Mouse (Mus musculus) adrenal gland, postnatal 10 days (tissue): Measurements from ENCODE around the gene Rab23. TPM values are rescaled to one million over a fixed set of nuclear protein-coding genes. Genes with fewer than 3 reads are reported as not detected.
"Not testable (repeated sequence)": the region's sequence is repeated elsewhere in the genome, so short reads cannot be mapped to it uniquely, and the experiment has no call there.

Source experiments
- DNase-seq: peaks from one replicate; pipeline ENCODE4 v3.0.0; 2021; ENCODE audit warnings: mixed read lengths
- total RNA-seq, 2 experiments: library from RNA; stranded (reverse); gene quantifications; 2 replicates each; pipeline ENCODE4 v1.2.3; 2021

Gene Rab23
- total RNA-seq, 2 experiments from 2014 or later = 11.6 to 14.6 TPM

DNA sequence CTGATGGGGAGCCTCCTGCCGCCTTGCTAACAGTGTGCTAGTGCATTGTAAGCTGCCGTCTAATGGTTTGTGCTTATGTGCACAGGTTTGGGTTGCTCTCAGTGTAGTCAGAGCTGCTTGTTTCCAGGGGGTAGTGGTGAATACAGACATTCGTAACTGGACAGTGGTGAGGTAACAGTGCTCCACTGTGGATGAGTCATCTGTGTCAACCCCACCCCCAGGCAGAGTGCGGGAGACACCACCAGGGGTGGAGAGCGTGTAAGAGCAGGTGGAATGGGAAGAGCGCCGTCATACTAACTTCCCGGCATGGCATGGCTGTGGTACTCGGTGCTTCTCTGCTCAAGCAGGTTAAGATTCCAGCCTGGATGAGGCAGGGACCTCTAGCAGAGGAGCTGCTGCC lies 13.4 kb downstream of the Rab23 start:
- no peak for DNase-seq

DNA sequence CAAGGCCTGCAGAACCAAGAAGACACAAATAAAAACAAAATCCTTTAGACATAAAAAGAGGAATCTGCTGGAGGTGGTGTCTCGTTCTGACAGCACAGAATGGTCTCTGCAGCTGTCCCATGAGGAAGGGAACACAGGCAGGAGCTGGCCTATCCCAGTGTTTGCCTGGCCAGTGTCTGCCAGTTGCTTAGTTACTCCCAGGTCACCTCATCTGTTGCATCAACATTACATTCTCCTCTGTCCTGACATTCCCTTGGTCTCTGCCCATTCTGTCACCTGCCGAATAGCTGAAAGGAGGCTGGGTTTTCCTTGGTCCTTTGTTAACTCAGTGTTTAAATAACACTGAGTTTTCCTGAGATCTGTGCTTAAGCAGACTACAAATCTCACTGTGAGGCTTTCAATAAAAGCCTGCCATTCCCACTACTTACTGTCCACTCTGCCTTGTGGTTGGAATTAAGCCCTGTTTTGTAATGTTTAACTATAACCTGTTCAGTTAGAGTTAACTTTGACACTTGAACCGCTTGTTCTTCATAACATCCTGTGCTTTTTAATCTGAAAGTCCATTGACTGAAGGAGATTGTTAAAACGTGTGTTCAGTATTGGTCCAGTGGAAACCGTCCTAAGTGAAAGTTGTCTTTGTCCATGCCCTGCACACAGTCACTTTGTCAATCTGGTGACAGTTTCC lies 14.5 kb downstream of the Rab23 start:
- no peak for DNase-seq

DNA sequence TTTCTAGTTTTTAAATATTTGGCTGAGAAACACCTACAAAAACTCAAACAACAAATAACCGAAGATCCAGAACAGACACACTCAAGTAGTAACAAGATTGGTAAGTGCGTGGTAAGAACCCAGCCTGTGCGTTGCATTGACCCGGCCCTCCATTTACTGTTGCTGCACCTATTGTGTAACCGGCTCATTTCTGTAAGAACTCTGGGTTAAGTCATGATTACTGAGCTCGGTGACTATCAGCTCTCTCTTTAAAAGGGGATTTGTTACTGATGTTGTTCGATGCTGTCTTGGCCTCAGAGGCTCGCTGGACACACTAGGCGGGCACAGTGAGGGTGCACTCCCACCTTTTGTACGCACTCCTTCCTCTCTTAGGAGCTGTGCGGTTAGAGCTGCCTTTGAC lies 18.6 kb downstream of the Rab23 start:
- DNase-seq = no peak

DNA sequence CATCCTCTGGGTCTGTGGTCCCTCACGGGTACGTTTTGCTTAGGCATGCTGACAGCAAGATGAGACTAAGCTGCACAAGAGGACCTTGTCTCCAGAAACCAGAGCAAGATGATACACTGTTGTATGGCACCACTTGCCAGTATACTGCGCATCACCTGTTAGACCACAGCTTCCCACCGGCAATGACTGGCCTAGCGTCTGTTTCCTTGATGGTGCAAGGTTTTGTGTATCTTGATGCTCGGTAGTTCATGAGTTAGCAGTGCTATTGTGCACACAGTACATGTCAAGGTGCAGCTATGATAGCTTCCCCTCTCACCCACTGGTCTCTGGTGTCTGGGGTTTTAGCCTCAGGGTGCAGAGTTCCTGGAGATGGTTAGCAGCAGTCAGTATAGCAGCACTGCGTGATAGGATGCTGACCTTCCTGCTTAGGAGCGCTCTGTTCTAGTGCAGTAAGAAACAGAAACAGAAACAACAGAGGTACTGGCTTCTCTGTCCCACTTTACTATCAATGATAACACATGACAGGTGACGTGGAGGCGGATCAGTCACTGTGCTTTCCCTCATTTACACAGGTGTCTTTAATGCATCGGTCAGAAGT lies 19.1 kb downstream of the Rab23 start:
- DNase-seq = no peak

DNA sequence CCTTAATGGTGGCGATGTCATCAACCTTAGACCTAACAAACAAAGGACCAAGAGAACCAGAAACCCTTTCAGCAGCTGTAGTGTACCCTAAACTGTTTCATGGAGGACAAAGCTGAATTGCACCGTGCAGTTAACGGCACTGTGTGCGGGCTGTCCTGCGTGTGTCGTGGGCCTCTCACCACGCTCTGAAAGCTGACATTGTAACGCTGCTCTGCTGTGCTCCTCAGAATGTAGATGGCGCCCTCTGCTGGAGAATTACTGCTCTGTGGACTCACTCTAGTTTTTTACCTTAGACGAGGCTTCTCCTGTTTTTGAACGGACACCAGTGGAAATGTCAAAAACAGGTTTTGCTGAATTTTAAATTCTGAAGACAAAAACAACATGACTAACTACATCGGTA lies 19.6 kb downstream of the Rab23 start:
- peak; percentile 89 for DNase-seq

DNA sequence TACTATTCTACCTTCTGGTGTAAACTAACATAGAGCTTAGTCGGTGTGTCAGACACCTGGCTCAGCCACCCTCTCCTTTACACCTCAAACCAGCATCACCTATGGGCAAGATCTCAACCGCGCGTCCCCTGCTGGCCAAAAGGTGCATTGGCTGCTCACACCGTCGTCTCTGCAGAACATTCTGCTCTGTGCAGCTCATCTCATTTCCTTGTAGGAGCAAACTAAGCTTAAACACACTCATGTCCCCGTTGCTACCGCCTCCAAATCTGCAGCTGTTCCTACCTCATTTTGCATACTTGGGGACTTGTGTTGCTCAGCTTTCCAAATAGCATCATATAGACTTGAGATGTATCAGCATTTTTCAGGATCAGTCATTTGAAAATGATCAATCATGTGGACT lies 23.2 kb downstream of the Rab23 start:
- DNase-seq = peak; percentile 40

DNA sequence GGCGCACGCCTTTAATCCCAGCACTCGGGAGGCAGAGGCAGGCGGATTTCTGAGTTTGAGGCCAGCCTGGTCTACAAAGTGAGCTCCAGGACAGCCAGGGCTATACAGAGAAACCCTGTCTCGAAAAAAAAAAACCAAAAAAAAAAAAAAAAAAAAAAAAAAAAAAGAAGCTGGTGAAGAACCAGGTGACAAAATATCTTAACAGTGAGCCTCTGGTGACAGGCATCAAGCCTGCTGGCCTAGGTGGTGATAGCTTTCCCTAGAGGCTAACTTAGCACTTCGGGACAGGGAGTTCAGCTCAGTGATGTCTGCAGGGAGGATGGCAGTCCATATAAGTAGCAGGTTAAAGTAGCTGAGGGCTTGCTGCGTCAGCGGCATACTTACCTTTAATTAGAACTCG lies 25.1 kb downstream of the Rab23 start:
- DNase-seq = not testable (repeated sequence)

DNA sequence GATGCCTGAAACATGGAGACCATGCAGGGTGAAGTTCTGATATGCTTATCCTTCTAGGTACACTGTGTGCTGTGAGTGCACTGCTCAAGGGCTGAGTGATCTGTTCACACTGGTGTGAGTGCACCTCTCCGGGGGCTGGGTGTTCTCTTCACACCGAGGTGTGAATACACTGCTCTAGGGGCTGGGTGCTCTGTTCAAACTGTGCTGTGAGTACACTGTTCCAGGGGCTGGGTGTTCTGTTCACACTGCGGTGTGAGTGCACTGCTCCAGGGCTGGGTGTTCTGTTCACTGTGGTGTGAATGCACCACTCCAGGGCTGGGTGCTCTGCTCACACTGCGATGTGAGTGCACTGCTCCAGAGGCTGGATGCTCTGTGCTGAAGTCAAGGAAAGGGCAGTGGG lies 26.2 kb downstream of the Rab23 start:
- DNase-seq = no peak

DNA sequence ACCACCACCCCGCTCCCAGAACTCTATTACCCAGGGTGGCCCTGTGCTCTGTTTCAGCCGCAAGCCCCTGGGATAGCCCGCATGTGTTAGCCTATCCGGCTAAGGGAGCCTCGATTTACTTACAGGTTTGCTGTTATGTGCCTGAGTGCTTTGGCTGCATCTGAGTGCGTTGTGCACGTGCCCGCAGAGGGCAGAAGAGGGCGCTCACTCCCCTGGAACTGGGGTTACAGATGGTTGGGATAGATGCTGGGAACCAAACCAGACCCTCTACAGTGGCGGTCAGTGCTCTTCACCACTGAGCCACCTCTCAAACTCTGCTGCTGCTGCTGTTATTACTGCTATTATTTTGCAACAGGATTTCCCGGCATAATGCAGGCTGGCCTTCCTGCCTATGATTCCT lies 29.4 kb downstream of the Rab23 start:
- no peak for DNase-seq

DNA sequence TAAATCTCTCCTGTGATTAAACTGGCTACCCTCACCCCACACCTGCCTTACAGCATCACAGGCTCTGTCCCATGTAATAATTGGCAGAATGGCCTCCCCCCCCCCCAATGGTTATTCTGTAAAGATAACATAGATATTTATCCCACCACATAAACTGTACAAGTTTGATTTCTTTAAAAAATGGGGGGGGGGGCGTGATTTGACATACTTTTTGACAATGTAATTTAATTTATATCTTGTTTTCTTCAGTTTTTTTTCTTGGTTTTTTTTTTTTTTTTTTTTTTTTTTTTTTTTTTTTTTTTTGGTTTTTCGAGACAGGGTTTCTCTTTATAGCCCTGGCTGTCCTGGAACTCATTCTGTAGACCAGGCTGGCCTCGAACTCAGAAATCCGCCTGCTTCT lies 30.0 kb downstream of the Rab23 start:
- DNase-seq = not testable (repeated sequence)

DNA sequence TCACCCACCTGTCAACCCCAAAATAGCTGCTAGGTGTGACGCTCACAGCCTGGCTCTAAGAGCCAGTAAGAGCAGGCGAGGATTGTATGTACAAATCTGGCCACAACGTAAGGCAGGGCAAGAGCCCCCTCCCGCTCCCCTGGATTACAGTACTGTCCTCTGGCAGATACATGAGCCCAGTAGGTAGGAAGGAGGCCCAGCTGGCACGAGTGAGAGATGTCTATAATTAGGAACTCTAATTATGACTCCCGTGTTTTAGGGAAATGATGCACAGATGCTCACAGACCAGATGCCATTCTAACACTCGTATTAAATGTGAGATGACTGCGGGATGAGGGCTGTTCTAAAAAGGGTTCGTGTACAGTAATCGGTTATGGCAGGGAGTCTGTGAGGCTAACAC lies 31.6 kb downstream of the Rab23 start:
- DNase-seq = no peak

DNA sequence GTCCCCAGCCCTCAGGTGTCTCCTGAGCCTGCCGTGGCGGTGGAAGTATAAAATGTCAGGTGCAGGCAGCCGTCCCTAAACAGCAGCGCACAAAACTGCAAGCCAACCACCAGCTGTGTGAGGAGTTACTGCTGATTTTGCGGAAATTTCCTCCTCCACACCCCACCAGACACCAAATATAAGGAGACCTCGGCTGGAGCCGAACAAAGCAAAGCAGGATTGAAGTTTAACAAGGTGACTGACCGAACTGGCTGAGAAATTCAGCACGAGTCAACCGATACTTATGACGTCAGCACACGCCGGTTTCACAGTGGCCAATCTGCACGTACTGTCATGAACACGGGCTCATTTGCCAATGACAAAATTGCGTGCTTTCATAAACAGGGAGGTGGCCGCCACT lies 34.4 kb downstream of the Rab23 start:
- DNase-seq = no peak

DNA sequence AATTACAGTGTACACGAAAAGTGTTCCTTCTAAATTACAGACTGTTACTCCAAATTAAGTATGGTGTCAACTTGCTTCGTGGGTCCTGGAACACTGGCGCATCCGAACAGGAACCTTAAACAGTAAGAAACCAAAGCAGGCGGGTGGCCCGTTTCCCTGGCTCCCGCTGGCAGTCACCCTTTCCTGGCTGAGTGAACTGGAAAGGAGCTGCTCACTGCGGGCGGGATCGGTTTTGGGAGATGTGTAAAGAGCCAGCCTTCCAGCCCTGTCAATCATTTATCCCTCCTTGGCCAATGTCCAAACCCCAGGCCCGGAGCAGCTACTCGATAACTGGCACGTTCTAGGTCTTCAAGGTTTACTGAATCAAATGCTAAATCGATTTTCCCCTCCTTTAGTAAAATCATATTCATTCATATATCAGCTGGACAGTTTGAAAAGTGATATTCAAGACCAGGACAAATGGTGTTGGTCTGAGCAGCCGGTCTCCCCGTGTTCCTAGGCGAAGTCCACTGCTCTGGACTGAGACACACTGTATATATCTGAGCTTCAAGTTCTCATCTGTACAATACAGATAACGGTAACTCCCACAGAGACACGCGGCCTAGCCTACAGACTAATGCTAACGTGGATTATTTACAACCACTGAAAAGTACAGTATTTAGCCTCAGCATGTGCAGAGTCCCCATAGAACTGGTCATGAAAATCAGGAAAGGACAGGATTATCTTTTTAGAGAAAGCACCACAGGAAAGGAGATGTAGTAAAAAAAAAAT lies 35.5 kb downstream of the Rab23 start:
- no peak for DNase-seq

DNA sequence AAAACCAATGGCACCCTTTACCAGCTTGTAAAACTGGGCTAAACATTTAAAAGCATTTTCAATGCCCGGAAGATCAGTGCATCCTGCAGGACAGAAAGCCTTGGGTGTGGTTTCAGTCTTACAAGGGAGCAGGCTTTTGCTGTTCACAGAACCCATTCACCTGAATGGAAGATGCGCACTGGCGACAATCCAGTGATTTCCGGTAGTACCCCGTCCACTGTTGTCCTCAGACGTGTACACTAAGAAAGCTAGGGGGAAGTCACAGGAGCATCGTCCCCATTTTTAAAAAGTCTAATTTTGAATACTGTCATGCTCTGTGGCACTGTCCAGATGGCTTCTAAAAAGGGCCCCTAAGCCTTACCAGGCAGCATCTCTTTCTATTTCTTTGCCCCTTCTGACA lies 36.1 kb downstream of the Rab23 start:
- DNase-seq = no peak

DNA sequence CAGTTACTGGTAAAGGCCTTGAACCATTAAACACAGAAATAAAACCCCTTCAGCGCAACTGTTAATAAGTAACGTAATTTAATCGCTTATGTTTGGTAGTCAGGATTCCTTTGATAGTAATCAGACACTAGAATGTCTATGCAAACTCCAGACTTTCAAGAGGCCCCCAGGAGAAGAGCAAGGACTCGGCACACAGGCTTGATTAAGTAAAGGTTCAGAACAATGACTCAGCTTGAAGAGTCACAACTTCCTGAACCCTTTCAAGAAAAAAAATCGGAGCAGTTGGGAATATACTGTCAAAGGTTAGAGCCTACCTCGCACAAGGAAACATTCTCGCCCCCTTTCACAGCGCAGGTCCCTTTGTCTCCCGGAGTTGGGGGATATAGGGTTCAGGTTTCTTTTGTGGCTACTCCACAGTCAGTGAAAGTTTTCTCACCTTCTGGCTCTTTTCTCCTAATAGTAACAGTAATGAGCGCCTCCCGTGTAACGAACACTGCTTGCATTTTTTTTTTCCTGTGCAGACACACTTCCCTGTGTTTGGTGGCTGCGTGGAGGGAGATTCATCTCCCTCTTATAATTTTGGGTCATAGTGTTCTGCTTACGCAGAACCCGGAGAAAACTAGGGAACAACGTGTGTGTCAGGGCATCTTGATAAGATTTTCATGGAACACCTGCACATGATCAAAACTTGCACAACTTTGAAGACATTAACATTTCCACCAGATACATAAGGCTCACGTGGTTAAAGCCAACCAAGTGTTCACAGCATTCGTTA lies 36.8 kb downstream of the Rab23 start:
- DNase-seq = no peak

DNA sequence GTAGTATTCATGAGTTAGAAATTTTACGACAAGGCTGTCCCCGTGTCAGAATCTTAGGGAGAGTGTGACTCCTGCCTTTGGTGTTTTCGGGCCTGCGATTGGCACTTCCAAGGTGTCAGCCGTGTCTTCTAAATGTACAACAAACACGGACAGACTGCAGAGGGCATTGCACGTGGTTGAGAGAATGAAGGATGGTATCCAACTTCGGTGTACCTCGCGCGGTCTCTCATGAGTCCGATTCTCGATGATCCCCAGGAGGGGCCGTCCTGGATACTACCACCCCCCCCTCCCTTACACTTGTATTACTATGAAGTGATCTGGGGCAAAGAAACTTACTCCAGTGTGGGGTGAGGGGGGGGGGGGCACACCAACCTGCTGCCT lies 37.3 kb downstream of the Rab23 start:
- DNase-seq = peak; percentile 21

DNA sequence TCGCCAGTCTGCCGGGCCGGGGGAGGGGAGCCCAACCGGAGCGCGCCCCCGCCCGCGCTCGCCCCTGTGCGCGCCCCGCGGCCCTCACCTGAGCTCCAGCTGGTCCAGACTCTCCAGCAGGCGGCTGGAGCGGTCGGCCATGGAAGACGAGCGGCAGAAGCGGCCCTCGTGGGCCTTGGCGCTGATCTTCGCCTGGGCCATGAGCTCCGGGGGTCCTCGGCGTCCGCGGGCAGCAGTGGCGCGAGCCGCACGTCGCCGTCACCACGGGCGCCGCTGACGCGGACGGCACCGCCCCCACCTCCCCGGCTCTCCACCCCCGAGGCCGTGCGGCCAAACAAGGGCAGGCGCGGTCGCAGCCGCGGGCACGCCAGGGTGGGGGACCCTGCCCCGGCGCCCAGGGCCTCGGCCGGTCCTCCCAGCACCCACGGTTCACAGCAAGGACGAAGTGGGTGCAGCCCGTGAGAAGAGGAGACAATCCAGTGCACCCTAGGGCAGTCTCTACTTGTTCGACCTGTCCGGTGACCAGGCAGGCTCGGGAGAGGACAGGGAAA lies 37.9 kb downstream of the Rab23 start, which contains the start of gene Bag2:
Bag2 (minus strand) TSS at position 305 of the 551 bp plus-strand sequence.
- DNase-seq = peak; percentile 85

DNA sequence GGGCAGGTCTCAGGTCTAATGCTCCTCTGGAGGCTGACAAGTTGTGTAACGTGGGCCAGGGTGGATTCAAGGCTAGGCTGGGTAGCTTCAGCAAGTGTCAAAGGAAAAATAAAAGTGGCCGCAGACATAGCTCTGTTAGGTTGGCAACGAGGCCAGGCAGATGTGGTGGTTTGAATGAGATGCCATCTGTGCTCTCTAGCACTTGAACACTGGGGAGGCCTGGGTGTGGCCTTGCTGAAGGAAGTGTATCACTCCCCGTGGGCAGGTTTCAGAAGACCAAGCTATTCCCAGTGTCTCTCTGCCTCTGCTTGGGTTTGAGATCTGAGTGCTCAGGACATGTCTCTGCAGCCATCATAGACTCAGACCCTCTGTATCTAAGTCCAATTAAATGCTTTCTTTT lies 38.8 kb downstream of the Rab23 start:
- no peak for DNase-seq

DNA sequence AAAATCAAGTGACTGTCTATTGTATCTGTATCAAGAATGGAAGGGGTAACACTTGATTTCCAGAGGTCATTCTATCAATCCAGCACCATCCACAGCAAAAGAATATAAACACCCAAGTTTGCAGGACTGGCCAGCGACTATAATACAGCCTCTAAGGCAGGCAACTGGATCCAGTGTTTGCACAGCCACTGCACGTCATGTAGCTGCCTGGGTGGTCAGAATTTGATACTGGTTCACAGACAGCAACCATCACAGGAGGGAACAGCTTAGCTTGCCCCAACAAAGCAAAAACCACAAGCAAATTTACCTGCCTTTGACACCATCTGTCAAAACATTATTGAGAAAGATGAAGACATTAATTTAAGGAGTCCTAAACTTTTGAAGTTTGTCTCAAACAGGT lies 44.1 kb downstream of the Rab23 start:
- DNase-seq = no peak

DNA sequence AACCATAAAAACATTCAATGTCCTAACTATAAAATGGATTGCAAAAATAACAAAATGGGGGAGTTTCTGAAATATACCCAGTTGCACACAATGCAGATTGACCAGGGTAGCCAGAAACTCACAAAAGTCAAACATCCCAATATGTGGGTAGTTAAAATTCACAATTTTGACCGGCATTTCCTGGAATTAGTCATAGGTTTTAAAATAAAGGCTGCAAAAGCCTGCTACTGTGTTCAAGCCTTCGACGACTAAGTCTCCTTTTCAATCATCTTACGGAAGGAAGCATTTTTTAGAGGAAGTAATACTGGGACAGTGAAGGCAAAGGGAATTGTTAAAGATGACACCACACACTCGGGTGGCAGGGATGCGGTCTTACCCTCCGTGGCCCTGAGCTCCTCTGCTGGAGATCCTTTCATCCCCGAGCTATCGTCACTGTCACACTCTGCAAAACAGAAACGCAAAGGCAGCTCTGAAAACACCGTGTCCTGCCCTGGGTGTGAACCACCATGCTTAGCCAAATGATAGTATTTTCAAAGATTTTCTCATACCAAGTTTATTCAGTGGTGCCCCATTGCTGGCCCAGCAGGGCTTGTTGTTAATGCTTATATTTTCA lies 45.9 kb downstream of the Rab23 start:
- no peak for DNase-seq

DNA sequence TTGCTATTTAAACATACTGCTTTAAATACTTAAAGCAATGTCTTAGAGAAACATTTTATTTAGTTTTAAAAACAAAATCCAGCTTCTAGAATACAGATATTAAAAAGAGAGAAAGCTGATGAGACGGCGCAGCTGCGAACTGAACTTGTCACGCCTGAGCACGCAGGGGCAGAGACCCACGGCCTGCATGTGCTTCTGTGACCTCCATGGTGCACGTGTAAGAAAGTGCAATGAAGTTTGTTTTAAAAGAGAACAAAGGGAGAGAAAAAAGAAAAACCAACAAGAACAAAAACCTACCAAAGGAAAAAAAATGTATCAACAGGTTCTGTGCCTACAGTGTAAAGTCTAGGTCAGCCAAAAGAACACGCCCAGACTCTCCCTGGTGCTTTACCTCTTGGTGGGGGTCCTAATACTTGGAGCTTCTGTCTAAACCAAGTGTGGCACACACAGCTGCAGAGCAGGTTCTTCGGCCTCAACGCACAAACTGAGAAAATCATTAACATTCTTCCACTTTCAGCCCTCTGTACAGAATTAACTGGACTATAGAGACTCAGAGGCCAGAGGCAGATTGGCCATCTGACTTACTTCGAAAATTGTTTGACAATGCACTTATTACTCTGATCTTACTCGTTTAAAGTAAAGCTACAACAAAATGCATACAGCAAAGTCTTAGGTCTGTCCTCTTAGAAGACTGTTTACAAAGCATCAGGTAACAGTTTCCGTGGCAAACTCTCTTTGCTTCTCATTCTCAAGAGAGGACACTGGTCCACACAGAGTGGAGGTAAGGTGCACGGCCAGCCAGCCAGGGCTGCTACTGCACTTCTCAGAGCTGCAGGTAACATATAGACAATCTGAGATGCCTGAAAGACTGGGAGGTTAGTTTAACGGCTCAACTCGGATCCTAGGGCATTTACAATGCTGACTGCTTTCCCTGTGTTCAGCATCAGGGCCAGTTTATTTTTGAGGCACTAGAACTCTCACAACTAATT lies 47.1 kb downstream of the Rab23 start:
- no peak for DNase-seq
